Comparison of ENCODE assay signal across 8 mouse cellular contexts in genomic region chr4:56865971-56866370, GRCm38 (mm10). TPM values are rescaled to one million over a fixed set of nuclear protein-coding genes. Genes with fewer than 3 reads are reported as not detected.
DNase-seq lines count a peak whose midpoint lies in the region; ATAC-seq lines count a peak whose summit lies in the region.

No protein-coding gene starts in this region.

- no peak overlapping the region for H3K9ac ChIP-seq in hindbrain, embryonic 15.5 days
- no peak overlapping the region for H3K9ac ChIP-seq in hindbrain, embryonic 12.5 days
- no peak overlapping the region for H3K9ac ChIP-seq in heart, embryonic 12.5 days

- H3K9me3 ChIP-seq in hindbrain, embryonic 15.5 days, result no peaks in the 10 kb centered on the region
- no peaks in the 10 kb centered on the region for H3K9me3 ChIP-seq in hindbrain, embryonic 12.5 days (replicated peaks)
- no peaks in the 10 kb centered on the region for H3K9me3 ChIP-seq in heart, embryonic 12.5 days (replicated peaks)

- ATAC-seq in hindbrain, embryonic 15.5 days (ENCODE audit: low FRiP score, low read depth), result no peak
- ATAC-seq in hindbrain, embryonic 12.5 days (ENCODE audit: low FRiP score), result no peak
- ATAC-seq in heart, embryonic 12.5 days (ENCODE audit: insufficient number of reproducible peaks, low FRiP score), result no peak

- WGBS in hindbrain, embryonic 15.5 days, result 50% methylated on average over 4 of the region's 4 CpGs
- 55% methylated on average over 4 of the region's 4 CpGs for WGBS in hindbrain, embryonic 12.5 days
- 54% methylated on average over 4 of the region's 4 CpGs for WGBS in heart, embryonic 12.5 days

- no peaks in the 10 kb centered on the region for H3K27me3 ChIP-seq in hindbrain, embryonic 15.5 days
- H3K27me3 ChIP-seq in hindbrain, embryonic 12.5 days, result no peaks in the 10 kb centered on the region
- no peaks in the 10 kb centered on the region for H3K27me3 ChIP-seq in heart, embryonic 12.5 days (replicated peaks)

- peaks cover 22% of the 10 kb centered on the region for H3K4me1 ChIP-seq in hindbrain, embryonic 15.5 days (replicated peaks)
- peaks cover 15% of the 10 kb centered on the region for H3K4me1 ChIP-seq in hindbrain, embryonic 12.5 days
- peaks cover 33% of the 10 kb centered on the region for H3K4me1 ChIP-seq in heart, embryonic 12.5 days (replicated peaks)

- peak; percentile 27 for DNase-seq in urinary bladder, postnatal 14 days (ENCODE audit: low spot score)
- no peak for DNase-seq in urinary bladder, adult 18-20 months (ENCODE audit: low spot score in 2 of 2)
- DNase-seq in ovary, adult 18-20 months (ENCODE audit: low spot score), result no peak
- DNase-seq in thymus, postnatal 10 days (ENCODE audit: low spot score in 2 of 2), result no peak
- no peak for DNase-seq in right cerebral cortex, postnatal 14 days

- H3K36me3 ChIP-seq in hindbrain, embryonic 15.5 days, result no peaks in the 10 kb centered on the region
- 0 out of 2 replicates have a peak, but pooled peaks cover under 1% of the 10 kb centered on the region for H3K36me3 ChIP-seq in hindbrain, embryonic 12.5 days
- H3K36me3 ChIP-seq in heart, embryonic 12.5 days, result peaks cover 4% of the 10 kb centered on the region

- H3K4me3 ChIP-seq in hindbrain, embryonic 15.5 days, result no peak overlapping the region
- no peak overlapping the region for H3K4me3 ChIP-seq in hindbrain, embryonic 12.5 days
- no peak overlapping the region for H3K4me3 ChIP-seq in heart, embryonic 12.5 days

- H3K27ac ChIP-seq in hindbrain, embryonic 15.5 days (replicated peaks), result peak overlapping the region; percentile 22
- no peak overlapping the region for H3K27ac ChIP-seq in hindbrain, embryonic 12.5 days
- H3K27ac ChIP-seq in heart, embryonic 12.5 days (ENCODE audit: poor library complexity, severe bottlenecking), result peak overlapping the region; percentile 29; the same call in 1 of the 2 replicates

- H3K4me2 ChIP-seq in hindbrain, embryonic 15.5 days, result no peak overlapping the region
- H3K4me2 ChIP-seq in hindbrain, embryonic 12.5 days (replicated peaks), result no peak overlapping the region
- no peak overlapping the region for H3K4me2 ChIP-seq in heart, embryonic 12.5 days

RNA-seq across cellular contexts. Expression of gene Ctnnal1, which starts 1.0 kb away (rescaled TPM):
- polyA plus RNA-seq in hindbrain, embryonic 15.5 days (2015; fragmentation: Nextera tagmentation; extraction: Ambion mirVana), result 15.7 and 16.2 TPM in 2 replicates
- polyA plus RNA-seq in hindbrain, embryonic 12.5 days (2016; fragmentation: Nextera tagmentation; extraction: Ambion mirVana), result 23.4 and 23.7 TPM in 2 replicates
- 20.5 and 21.7 TPM in 2 replicates for polyA plus RNA-seq in heart, embryonic 12.5 days (2016; fragmentation: Nextera tagmentation; extraction: Ambion mirVana)
